Mouse (Mus musculus): ENCODE measurements around the gene Npff.

Gene Npff

GRCm38 (mm10) chr15:102505073-102505769, 19.5 kb downstream of the Npff start:
- no peak for TF ChIP-seq POU5F1 (IDR thresholded peaks at IDR 0.05; ENCODE audit: borderline replicate concordance, low read length)
- TF ChIP-seq NANOG (IDR thresholded peaks at IDR 0.05; ENCODE audit: borderline replicate concordance, low read length), result no peak
- TF ChIP-seq CTCF (conservative IDR thresholded peaks at IDR 0.05; ENCODE audit: low read length), result no peak
- Histone ChIP-seq H3K4me1 (replicated peaks; ENCODE audit: low read depth, low read length) (peaks cover 90% of the 10 kb centered on the region), H3K36me3 (ENCODE audit: insufficient read depth, low read length) (peaks cover 86% of the 10 kb centered on the region), H3K9me3 (ENCODE audit: low read length) (no peaks in the 10 kb centered on the region), H3K4me3 (replicated peaks; ENCODE audit: low read length) (no peak overlapping the region), H3K27me3 (ENCODE audit: insufficient read depth, low read length) (no peaks in the 10 kb centered on the region)

DNA sequence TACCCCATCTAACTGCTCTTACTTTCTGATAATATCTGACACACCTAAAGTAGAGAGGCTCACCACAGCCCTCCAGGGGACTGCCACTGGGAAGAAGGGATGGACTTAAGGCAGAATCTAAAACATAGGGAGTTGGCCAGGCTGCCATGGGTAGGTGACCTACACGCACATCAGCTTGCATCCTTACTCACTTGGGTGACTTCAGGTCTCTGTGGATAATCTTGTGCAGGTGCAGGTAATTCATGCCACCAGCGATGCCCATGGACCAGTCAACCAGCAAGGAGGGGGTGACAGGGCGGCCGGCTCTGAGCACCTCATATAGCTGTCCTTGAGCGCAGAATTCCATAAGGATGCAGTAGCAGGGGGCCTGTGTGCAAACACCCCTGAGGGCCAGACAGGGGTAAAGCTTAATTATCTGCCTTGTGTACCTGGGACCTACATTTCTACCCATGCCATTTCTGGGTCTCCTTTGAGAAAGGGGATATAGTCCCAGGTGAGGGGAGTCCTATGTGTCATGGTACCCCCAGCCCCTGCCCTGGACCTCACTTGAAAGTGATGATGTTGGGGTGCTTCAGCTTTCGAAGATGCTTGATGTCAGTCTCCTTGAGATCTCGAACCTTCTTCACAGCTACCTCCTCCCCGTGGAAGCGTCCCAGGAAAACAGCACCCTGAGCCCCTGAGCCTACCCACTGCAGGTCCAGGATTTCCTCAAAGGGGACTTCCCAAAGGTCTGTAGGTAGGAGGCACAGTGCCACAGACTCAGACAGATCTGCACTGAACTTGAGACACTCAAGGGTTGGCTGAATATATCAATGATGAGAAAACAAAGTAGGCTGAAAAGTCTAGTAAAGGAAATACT, 20.6 kb downstream of the Npff start:
- TF ChIP-seq POU5F1 (IDR thresholded peaks at IDR 0.05; ENCODE audit: borderline replicate concordance, low read length), result no peak
- TF ChIP-seq CTCF (conservative IDR thresholded peaks at IDR 0.05; ENCODE audit: low read length), result no peak
- no peak for TF ChIP-seq NANOG (IDR thresholded peaks at IDR 0.05; ENCODE audit: borderline replicate concordance, low read length)

GRCm38 (mm10) chr15:102503447-102503846, 21.3 kb downstream of the Npff start, which contains the start of gene Gm10337:
Gene Gm10337 (plus strand): TSS chr15:102503722.
- H3K36me3 ChIP-seq (ENCODE audit: insufficient read depth, low read length), result peaks cover 97% of the 10 kb centered on the region
- TF ChIP-seq CTCF (conservative IDR thresholded peaks at IDR 0.05; ENCODE audit: low read length) (no peak), NANOG (IDR thresholded peaks at IDR 0.05; ENCODE audit: borderline replicate concordance, low read length) (no peak), POU5F1 (IDR thresholded peaks at IDR 0.05; ENCODE audit: borderline replicate concordance, low read length) (no peak)
- no peaks in the 10 kb centered on the region for H3K9me3 ChIP-seq (ENCODE audit: low read length)
- no peaks in the 10 kb centered on the region for H3K27me3 ChIP-seq (ENCODE audit: insufficient read depth, low read length)
- H3K4me3 ChIP-seq (replicated peaks; ENCODE audit: low read length), result no peak within 1 kb of the TSS
- peaks cover 81% of the 10 kb centered on the region for H3K4me1 ChIP-seq (replicated peaks; ENCODE audit: low read depth, low read length)

More for the DNA sequence above, 20.6 kb downstream of the Npff start:
- Histone ChIP-seq H3K4me3 (replicated peaks; ENCODE audit: low read length) (no peak overlapping the region), H3K9me3 (ENCODE audit: low read length) (no peaks in the 10 kb centered on the region), H3K36me3 (ENCODE audit: insufficient read depth, low read length) (peaks cover 97% of the 10 kb centered on the region), H3K4me1 (replicated peaks; ENCODE audit: low read depth, low read length) (peaks cover 85% of the 10 kb centered on the region), H3K27me3 (ENCODE audit: insufficient read depth, low read length) (no peaks in the 10 kb centered on the region)

DNA sequence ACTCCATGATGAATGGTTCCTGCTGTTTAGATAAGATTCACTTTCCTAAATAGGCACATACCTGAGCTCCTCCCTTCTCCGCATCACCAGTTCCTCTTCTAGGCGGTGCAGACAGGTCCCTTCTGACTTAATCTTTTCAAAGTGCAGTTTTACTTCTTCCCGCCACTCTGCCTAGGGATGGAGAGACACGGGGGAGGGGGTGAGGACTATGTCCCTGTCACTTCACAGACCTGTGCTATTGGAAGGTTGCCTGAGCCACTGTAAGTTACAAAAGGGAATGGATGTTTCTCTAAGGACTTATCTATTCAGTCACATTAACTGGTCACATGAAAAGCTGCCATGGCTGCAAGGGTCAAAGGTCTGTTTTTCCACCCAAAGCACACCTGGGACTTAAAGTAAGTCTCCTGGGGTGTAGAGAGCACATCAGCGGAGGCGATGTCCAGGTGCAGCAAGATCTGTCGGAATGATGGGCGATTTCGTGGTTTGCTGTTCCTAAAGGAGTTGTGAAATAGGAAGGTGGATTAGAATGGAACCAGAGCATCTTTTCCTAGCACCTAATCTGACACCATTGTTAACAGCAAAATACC, 22.4 kb downstream of the Npff start:
- TF ChIP-seq CTCF (conservative IDR thresholded peaks at IDR 0.05; ENCODE audit: low read length) (no peak), POU5F1 (IDR thresholded peaks at IDR 0.05; ENCODE audit: borderline replicate concordance, low read length) (no peak), NANOG (IDR thresholded peaks at IDR 0.05; ENCODE audit: borderline replicate concordance, low read length) (no peak)
- Histone ChIP-seq H3K4me1 (replicated peaks; ENCODE audit: low read depth, low read length) (peaks cover 77% of the 10 kb centered on the region), H3K4me3 (replicated peaks; ENCODE audit: low read length) (no peak overlapping the region), H3K27me3 (ENCODE audit: insufficient read depth, low read length) (no peaks in the 10 kb centered on the region), H3K36me3 (ENCODE audit: insufficient read depth, low read length) (peaks cover 98% of the 10 kb centered on the region), H3K9me3 (ENCODE audit: low read length) (no peaks in the 10 kb centered on the region)

- no peak overlapping the region for H3K4me3 ChIP-seq (replicated peaks; ENCODE audit: low read length)
- peaks cover 70% of the 10 kb centered on the region for H3K4me1 ChIP-seq (replicated peaks; ENCODE audit: low read depth, low read length)
- no peaks in the 10 kb centered on the region for H3K27me3 ChIP-seq (ENCODE audit: insufficient read depth, low read length)
- no peak for TF ChIP-seq NANOG (IDR thresholded peaks at IDR 0.05; ENCODE audit: borderline replicate concordance, low read length)
- TF ChIP-seq CTCF (conservative IDR thresholded peaks at IDR 0.05; ENCODE audit: low read length), result no peak
- no peak for TF ChIP-seq POU5F1 (IDR thresholded peaks at IDR 0.05; ENCODE audit: borderline replicate concordance, low read length)
- no peaks in the 10 kb centered on the region for H3K9me3 ChIP-seq (ENCODE audit: low read length)
- peaks cover 100% of the 10 kb centered on the region for H3K36me3 ChIP-seq (ENCODE audit: insufficient read depth, low read length)
Observed at GRCm38 (mm10) chr15:102501084-102501814, 23.5 kb downstream of the Npff start.

GRCm38 (mm10) chr15:102500479-102500878, 24.3 kb downstream of the Npff start:
- Histone ChIP-seq H3K4me1 (replicated peaks; ENCODE audit: low read depth, low read length) (peaks cover 63% of the 10 kb centered on the region), H3K9me3 (ENCODE audit: low read length) (no peaks in the 10 kb centered on the region), H3K4me3 (replicated peaks; ENCODE audit: low read length) (no peak overlapping the region), H3K36me3 (ENCODE audit: insufficient read depth, low read length) (peaks cover 100% of the 10 kb centered on the region), H3K27me3 (ENCODE audit: insufficient read depth, low read length) (no peaks in the 10 kb centered on the region)
- TF ChIP-seq POU5F1 (IDR thresholded peaks at IDR 0.05; ENCODE audit: borderline replicate concordance, low read length) (no peak), CTCF (conservative IDR thresholded peaks at IDR 0.05; ENCODE audit: low read length) (no peak), NANOG (IDR thresholded peaks at IDR 0.05; ENCODE audit: borderline replicate concordance, low read length) (no peak)

- no peak overlapping the region for H3K4me3 ChIP-seq (replicated peaks; ENCODE audit: low read length)
- no peak for TF ChIP-seq POU5F1 (IDR thresholded peaks at IDR 0.05; ENCODE audit: borderline replicate concordance, low read length)
- TF ChIP-seq NANOG (IDR thresholded peaks at IDR 0.05; ENCODE audit: borderline replicate concordance, low read length), result no peak
- TF ChIP-seq CTCF (conservative IDR thresholded peaks at IDR 0.05; ENCODE audit: low read length), result no peak
- H3K27me3 ChIP-seq (ENCODE audit: insufficient read depth, low read length), result no peaks in the 10 kb centered on the region
- H3K4me1 ChIP-seq (replicated peaks; ENCODE audit: low read depth, low read length), result peaks cover 57% of the 10 kb centered on the region
- H3K9me3 ChIP-seq (ENCODE audit: low read length), result no peaks in the 10 kb centered on the region
- H3K36me3 ChIP-seq (ENCODE audit: insufficient read depth, low read length), result peaks cover 100% of the 10 kb centered on the region
Observed at GRCm38 (mm10) chr15:102499851-102500250, 24.9 kb downstream of the Npff start.
